Comparison of ENCODE assay signal across 21 mouse cellular contexts in the genomic region with DNA sequence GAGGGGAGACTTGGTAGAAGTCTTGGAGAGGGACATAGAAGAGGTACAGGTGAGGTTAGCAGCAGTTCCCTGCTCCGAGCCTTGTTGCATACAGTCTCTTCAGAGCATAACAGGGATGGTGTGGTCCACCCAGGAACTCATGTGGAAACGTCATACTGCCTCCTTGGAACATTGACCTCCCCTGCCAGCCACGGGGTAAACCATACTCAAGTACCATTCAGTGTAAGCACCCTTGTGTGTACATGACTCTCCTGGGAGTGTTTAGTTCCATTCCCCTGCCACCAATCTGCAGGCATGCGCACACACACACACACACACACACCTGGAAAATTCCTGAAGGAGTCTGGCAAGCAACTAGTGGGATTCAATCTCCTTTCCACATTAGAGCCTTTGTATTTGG.
"Had no signal": no experiment of that assay in that cellular context is flagged by ENCODE, and none has a peak within 500 bp of the region (broad histone marks: within the 10 kb centered on the region; RNA-seq: fewer than 3 reads in every experiment).

No protein-coding gene starts in this region.

- H3K4me3 ChIP-seq: kidney, embryonic 15.5 days; left cerebral cortex, adult 2 months; limb, embryonic 12.5 days; limb, embryonic 15.5 days; midbrain, embryonic 13.5 days; stomach, embryonic 15.5 days had no signal

- H3K9me3 ChIP-seq: kidney, embryonic 15.5 days; limb, embryonic 12.5 days; limb, embryonic 15.5 days; midbrain, embryonic 13.5 days; stomach, embryonic 15.5 days had no signal

- H3K36me3 ChIP-seq: kidney, embryonic 15.5 days; limb, embryonic 12.5 days; limb, embryonic 15.5 days; midbrain, embryonic 13.5 days; stomach, embryonic 15.5 days had no signal

- DNase-seq: kidney, adult 2 months; kidney, postnatal 10 days; kidney, postnatal 36 days; layer of hippocampus, postnatal 36 days; left cerebral cortex, postnatal 4 days; liver, postnatal 0 days; right cerebral cortex, adult 18-20 months; right cerebral cortex, postnatal 14 days; right cerebral cortex, postnatal 4 days; spleen, adult 18-20 months; thymus, postnatal 25 days had no signal

- H3K27ac ChIP-seq: kidney, embryonic 15.5 days; left cerebral cortex, adult 2 months; limb, embryonic 12.5 days; limb, embryonic 15.5 days; liver, embryonic 14.5 days; macrophage; midbrain, embryonic 13.5 days; stomach, embryonic 15.5 days had no signal

- H3K4me2 ChIP-seq: kidney, embryonic 15.5 days; limb, embryonic 12.5 days; limb, embryonic 15.5 days; liver, embryonic 11.5 days; midbrain, embryonic 13.5 days; stomach, embryonic 15.5 days had no signal

- H3K27me3 ChIP-seq: kidney, embryonic 15.5 days; limb, embryonic 12.5 days; limb, embryonic 15.5 days; midbrain, embryonic 13.5 days; stomach, embryonic 15.5 days had no signal

- ATAC-seq: intestine, postnatal 0 days; liver, postnatal 0 days; midbrain, embryonic 13.5 days had no signal

- H3K9ac ChIP-seq: kidney, embryonic 15.5 days; limb, embryonic 12.5 days; limb, embryonic 15.5 days; liver, embryonic 14.5 days; liver, postnatal 0 days; midbrain, embryonic 13.5 days; stomach, embryonic 15.5 days had no signal
